Mouse (Mus musculus): ENCODE data around the gene Tpm3.

GRCm38 (mm10) chr3:90125710-90126109, 53.3 kb downstream of the Tpm3 start:
- TF ChIP-seq POLR2A (IDR thresholded peaks at IDR 0.05; ENCODE audit: low read depth, low read length) (peak; percentile 46; the same call in 1 of the 2 replicates), CTCF (conservative IDR thresholded peaks at IDR 0.05 in 1 of 2, IDR thresholded peaks at IDR 0.05 in 1 of 2; ENCODE audit: low read depth in 2 of 2, low read length in 2 of 2) (no peak), MXI1 (IDR thresholded peaks at IDR 0.05; ENCODE audit: low read depth, low read length) (0 out of 2 replicates have a peak, but pooled peaks have one; percentile 68), JUND (conservative IDR thresholded peaks at IDR 0.05; ENCODE audit: low read depth, low read length) (peak; percentile 69), NELFE (IDR thresholded peaks at IDR 0.05; ENCODE audit: low read depth, low read length) (no peak), EP300 (IDR thresholded peaks at IDR 0.05; ENCODE audit: low read length) (peak; percentile 98), CHD2 (IDR thresholded peaks at IDR 0.05; ENCODE audit: low read length) (peak; percentile 84)

Measured in CH12.LX (cell line).